Mouse (Mus musculus) myocyte (in vitro differentiated cells): ENCODE results near the gene Rbm11.

Experiments used
- CEBPB ChIP-seq: IDR thresholded peaks from 2 replicates; pipeline ENCODE4 v1.6.1; 2011; ENCODE audit warnings: mild to moderate bottlenecking, moderate library complexity; ENCODE audit not compliant: poor library complexity, insufficient read depth, severe bottlenecking
- E2F4 ChIP-seq: IDR thresholded peaks from one replicate; pipeline ENCODE4 v1.6.1; 2011; ENCODE audit warnings: mild to moderate bottlenecking, control low read depth, moderate library complexity; ENCODE audit not compliant: insufficient read depth
- MAX ChIP-seq: IDR thresholded peaks from one replicate; pipeline ENCODE4 v1.6.1; 2011; ENCODE audit warnings: low read depth, mild to moderate bottlenecking, control low read depth
- MYOD1 ChIP-seq, 3 experiments: IDR thresholded peaks; one replicate each; pipeline ENCODE4 v1.6.1; 2011; ENCODE audit warnings: control low read depth in 2 of 3, low read depth in 2 of 3, mild to moderate bottlenecking in 2 of 3, moderate library complexity in 1 of 3; ENCODE audit not compliant: insufficient read length in 2 of 3, control insufficient read depth in 1 of 3
- MYOG ChIP-seq, 3 experiments: IDR thresholded peaks; one replicate each; pipeline ENCODE4 v1.6.1; 2011; ENCODE audit warnings: control low read depth in 2 of 3, low read depth in 2 of 3, mild to moderate bottlenecking in 2 of 3; ENCODE audit not compliant: insufficient read length in 2 of 3, control insufficient read depth in 1 of 3, insufficient read depth in 1 of 3
- POLR2A ChIP-seq: IDR thresholded peaks from one replicate; pipeline ENCODE4 v1.6.1; 2011; ENCODE audit warnings: low read depth, mild to moderate bottlenecking, control low read depth, moderate library complexity; ENCODE audit not compliant: insufficient read length
- POLR2AphosphoS2 ChIP-seq: IDR thresholded peaks from one replicate; pipeline ENCODE4 v1.6.1; 2011; ENCODE audit warnings: low read depth, control low read depth; ENCODE audit not compliant: insufficient read length
- SRF ChIP-seq: IDR thresholded peaks from one replicate; pipeline ENCODE4 v1.6.1; 2011; ENCODE audit warnings: low read depth; ENCODE audit not compliant: control insufficient read depth, insufficient read length
- TCF12 ChIP-seq: IDR thresholded peaks from one replicate; pipeline ENCODE4 v1.6.1; 2011; ENCODE audit warnings: mild to moderate bottlenecking, control low read depth; ENCODE audit not compliant: poor library complexity, insufficient read depth, severe bottlenecking
- USF1 ChIP-seq: IDR thresholded peaks from one replicate; pipeline ENCODE4 v1.6.1; 2011; ENCODE audit warnings: low read depth, mild to moderate bottlenecking, control low read depth, moderate library complexity

- no peak for TF ChIP-seq POLR2A
- TF ChIP-seq SRF, result no peak
- TF ChIP-seq TCF12, result no peak
- no peak for TF ChIP-seq MYOD1 (IDR thresholded peaks at IDR 0.05; ENCODE audit: control insufficient read depth in 1 of 3, insufficient read length in 2 of 3, low read depth in 2 of 3)
- no peak for TF ChIP-seq USF1
- TF ChIP-seq POLR2AphosphoS2, result no peak
- TF ChIP-seq MAX, result no peak
- no peak for TF ChIP-seq CEBPB
- no peak for TF ChIP-seq MYOG (IDR thresholded peaks at IDR 0.05; ENCODE audit: control insufficient read depth in 1 of 3, insufficient read depth in 1 of 3, insufficient read length in 2 of 3, low read depth in 2 of 3)
- no peak for TF ChIP-seq E2F4
These were observed 25.2 kb downstream of the Rbm11 start for GRCm38 (mm10) chr16:75617651-75618349.
